Mouse (Mus musculus) bone marrow macrophage, adult 2 months (primary cell): ENCODE data around the gene Arhgap27.

ENCODE experiments used
- CTCF ChIP-seq: IDR thresholded peaks from 2 replicates; pipeline ENCODE4 v1.5.1; 2012; ENCODE audit warnings: low read depth, mild to moderate bottlenecking, low read length, moderate library complexity
- POLR2A ChIP-seq: IDR thresholded peaks from 2 replicates; pipeline ENCODE4 v1.6.1; 2012; ENCODE audit warnings: mild to moderate bottlenecking, low read depth, low read length, borderline replicate concordance

GRCm38 (mm10) chr11:103294066-103294465 lies 69.4 kb downstream of the Arhgap27 start:
- TF ChIP-seq CTCF = no peak
- no peak for TF ChIP-seq POLR2A
